Mouse (Mus musculus) MEL (cell line): ENCODE measurements around the gene Afp. TPM values are rescaled to one million over a fixed set of nuclear protein-coding genes. Genes with fewer than 3 reads are reported as not detected.

ENCODE experiments used
- DNase-seq: peaks from one replicate; pipeline ENCODE4 v3.0.0; 2011; ENCODE audit warnings: low read depth, low spot score
- H3K27ac ChIP-seq: 2 replicates; pipeline ENCODE4 v1.5.1; 2012; ENCODE audit warnings: low read depth, mild to moderate bottlenecking, control low read depth, low read length, moderate library complexity; ENCODE audit not compliant: control insufficient read depth
- H3K27me3 ChIP-seq, 2 experiments: fragments of 150-350 bp in 1 of 2; sonication (generic) in 1 of 2; 2 replicates each; pipeline ENCODE4 v1.6.1; 2012; ENCODE audit warnings: low read length in 2 of 2, mild to moderate bottlenecking in 2 of 2, improper control_type of control experiment in 1 of 2, moderate library complexity in 1 of 2; ENCODE audit not compliant: insufficient read depth in 2 of 2, control insufficient read depth in 1 of 2
- H3K36me3 ChIP-seq, 2 experiments: 2 replicates each; pipeline ENCODE4 v1.6.1; 2012 to 2014; ENCODE audit warnings: low read length in 2 of 2, improper control_type of control experiment in 1 of 2, inconsistent platforms in 1 of 2, mild to moderate bottlenecking in 1 of 2; ENCODE audit not compliant: insufficient read depth in 2 of 2, control insufficient read depth in 1 of 2
- H3K4me1 ChIP-seq, 2 experiments: fragments of 150-350 bp in 1 of 2; sonication (generic) in 1 of 2; 2 replicates each; pipeline ENCODE4 v1.6.1; 2012; ENCODE audit warnings: low read length in 2 of 2, improper control_type of control experiment in 1 of 2, mild to moderate bottlenecking in 1 of 2; ENCODE audit not compliant: insufficient read depth in 2 of 2, control insufficient read depth in 1 of 2
- H3K4me3 ChIP-seq, 2 experiments: fragments of 150-350 bp in 1 of 2; sonication (generic) in 1 of 2; 2 replicates each; pipeline ENCODE4 v1.5.1; 2012; ENCODE audit warnings: low read depth in 2 of 2, low read length in 2 of 2, mild to moderate bottlenecking in 2 of 2, moderate library complexity in 2 of 2, control low read depth in 1 of 2, improper control_type of control experiment in 1 of 2; ENCODE audit not compliant: control insufficient read depth in 1 of 2, insufficient read depth in 1 of 2
- H3K79me2 ChIP-seq: 2 replicates; pipeline ENCODE4 v1.6.1; 2012; ENCODE audit warnings: mild to moderate bottlenecking, low read length, moderate library complexity; ENCODE audit not compliant: control insufficient read depth, poor library complexity, insufficient read depth
- H3K9ac ChIP-seq: 2 replicates; pipeline ENCODE4 v1.6.1; 2012; ENCODE audit warnings: low read depth, mild to moderate bottlenecking, control low read depth, low read length, moderate library complexity; ENCODE audit not compliant: control insufficient read depth, poor library complexity, severe bottlenecking
- H3K9me3 ChIP-seq: fragments of 150-350 bp; sonication (generic); replicated peaks from 2 replicates; pipeline ENCODE4 v1.6.1; 2012; ENCODE audit warnings: mild to moderate bottlenecking, low read length, improper control_type of control experiment, moderate library complexity; ENCODE audit not compliant: insufficient read depth
- CHD2 ChIP-seq: IDR thresholded peaks from 2 replicates; pipeline ENCODE4 v1.6.1; 2011; ENCODE audit warnings: low read length, improper control_type of control experiment
- CTCF ChIP-seq, 3 experiments: IDR thresholded peaks in 2 of 3; conservative IDR thresholded peaks in 1 of 3; 2 replicates each; pipeline ENCODE4 v1.5.1; 2011 to 2012; ENCODE audit warnings: low read length in 3 of 3, low read depth in 2 of 3, mild to moderate bottlenecking in 2 of 3, improper control_type of control experiment in 1 of 3, inconsistent platforms in 1 of 3, mixed read lengths in 1 of 3, moderate library complexity in 1 of 3; ENCODE audit not compliant: control insufficient read depth in 1 of 3, insufficient read depth in 1 of 3, poor library complexity in 1 of 3, severe bottlenecking in 1 of 3
- EP300 ChIP-seq, 2 experiments: IDR thresholded peaks; 2 replicates each; pipeline ENCODE4 v1.6.1; 2011; ENCODE audit warnings: improper control_type of control experiment in 2 of 2, low read length in 2 of 2, low read depth in 1 of 2, mild to moderate bottlenecking in 1 of 2
- ETS1 ChIP-seq: IDR thresholded peaks from 2 replicates; pipeline ENCODE4 v1.6.1; 2012; ENCODE audit warnings: low read depth, mild to moderate bottlenecking, inconsistent platforms, low read length, improper control_type of control experiment, moderate library complexity
- HCFC1 ChIP-seq: IDR thresholded peaks from 2 replicates; pipeline ENCODE4 v1.6.1; 2012; ENCODE audit warnings: low read depth, mild to moderate bottlenecking, inconsistent platforms, low read length, improper control_type of control experiment, moderate library complexity
- MAX ChIP-seq: IDR thresholded peaks from 2 replicates; pipeline ENCODE4 v1.6.1; 2011; ENCODE audit warnings: low read length, improper control_type of control experiment
- MAZ ChIP-seq: IDR thresholded peaks from 2 replicates; pipeline ENCODE4 v1.6.1; 2012; ENCODE audit warnings: low read depth, mild to moderate bottlenecking, inconsistent platforms, low read length, improper control_type of control experiment
- MYB ChIP-seq: IDR thresholded peaks from 2 replicates; pipeline ENCODE4 v1.6.1; 2011; ENCODE audit warnings: mild to moderate bottlenecking, low read depth, low read length, improper control_type of control experiment
- SIN3A ChIP-seq: IDR thresholded peaks from 2 replicates; pipeline ENCODE4 v1.6.1; 2012; ENCODE audit warnings: low read length, improper control_type of control experiment, inconsistent platforms
- SMC3 ChIP-seq: IDR thresholded peaks from 2 replicates; pipeline ENCODE4 v1.6.1; 2011; ENCODE audit warnings: low read depth, low read length, improper control_type of control experiment
- TBP ChIP-seq: IDR thresholded peaks from 2 replicates; pipeline ENCODE4 v1.8.0; 2011; ENCODE audit warnings: low read depth, low read length, improper control_type of control experiment
- USF1 ChIP-seq: IDR thresholded peaks from 2 replicates; pipeline ENCODE4 v1.6.1; 2014; ENCODE audit warnings: low read depth, mild to moderate bottlenecking, inconsistent platforms, low read length, improper control_type of control experiment, moderate library complexity
- ZKSCAN1 ChIP-seq: IDR thresholded peaks from 2 replicates; pipeline ENCODE4 v1.6.1; 2012; ENCODE audit warnings: low read depth, mild to moderate bottlenecking, inconsistent platforms, low read length, improper control_type of control experiment, moderate library complexity
- ZNF384 ChIP-seq: IDR thresholded peaks from 2 replicates; pipeline ENCODE4 v1.6.1; 2012; ENCODE audit warnings: low read depth, mild to moderate bottlenecking, inconsistent platforms, low read length, improper control_type of control experiment
- polyA plus RNA-seq, 2 experiments: library from polyadenylated mRNA; stranded (reverse) in 1 of 2; unstranded in 1 of 2; fragments of >175 nt in 1 of 2; fragments of >200 nt in 1 of 2; gene quantifications; 2 replicates each; pipeline versions ENCODE4 v1.2.1 to v1.2.4; 2012; ENCODE audit warnings: low replicate concordance in 2 of 2, low read depth in 1 of 2; ENCODE audit not compliant: insufficient read length in 2 of 2, insufficient read depth in 1 of 2, missing spikeins in 1 of 2
- total RNA-seq: library from RNA; depleted of rRNA; stranded (reverse); fragments of 300-350 nt; gene quantifications from 2 replicates; pipeline ENCODE4 v1.2.3, GENCODE M21; 2012

The Afp gene
- total and polyA plus RNA-seq, 3 experiments = 0.15 to 0.39 TPM; not detected in 1

GRCm38 (mm10) chr5:90473902-90474301 is 16.6 kb upstream of the Afp start:
- no peak for DNase-seq
- no peak for TF ChIP-seq SMC3
- no peak for TF ChIP-seq MAZ
- no peak for TF ChIP-seq MAX
- no peak for TF ChIP-seq USF1
- TF ChIP-seq ETS1 = no peak
- TF ChIP-seq HCFC1 = no peak
- no peak for TF ChIP-seq TBP
- no peak for TF ChIP-seq CTCF (IDR thresholded peaks at IDR 0.05 in 2 of 3, conservative IDR thresholded peaks at IDR 0.05 in 1 of 3; ENCODE audit: control insufficient read depth in 1 of 3, insufficient read depth in 1 of 3, low read depth in 2 of 3, low read length in 3 of 3, poor library complexity in 1 of 3, severe bottlenecking in 1 of 3)
- H3K27ac ChIP-seq = no peak overlapping the region
- no peak overlapping the region for H3K9ac ChIP-seq
- H3K27me3 ChIP-seq = no peaks in the 10 kb centered on the region
- no peak overlapping the region for H3K4me3 ChIP-seq
- no peaks in the 10 kb centered on the region for H3K79me2 ChIP-seq
- H3K36me3 ChIP-seq = no peaks in the 10 kb centered on the region
- no peaks in the 10 kb centered on the region for H3K4me1 ChIP-seq
- H3K9me3 ChIP-seq = no peaks in the 10 kb centered on the region

DNA sequence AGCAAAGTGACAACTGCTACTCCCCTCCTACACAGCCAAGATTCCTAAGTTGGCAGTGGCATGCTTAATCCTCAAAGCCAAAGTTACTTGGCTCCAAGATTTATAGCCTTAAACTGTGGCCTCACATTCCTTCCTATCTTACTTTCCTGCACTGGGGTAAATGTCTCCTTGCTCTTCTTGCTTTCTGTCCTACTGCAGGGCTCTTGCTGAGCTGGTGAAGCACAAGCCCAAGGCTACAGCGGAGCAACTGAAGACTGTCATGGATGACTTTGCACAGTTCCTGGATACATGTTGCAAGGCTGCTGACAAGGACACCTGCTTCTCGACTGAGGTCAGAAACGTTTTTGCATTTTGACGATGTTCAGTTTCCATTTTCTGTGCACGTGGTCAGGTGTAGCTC is 16.2 kb upstream of the Afp start:
- TF ChIP-seq ZNF384 (no peak), EP300 (IDR thresholded peaks at IDR 0.05; ENCODE audit: low read depth in 1 of 2, low read length in 2 of 2) (no peak), ZKSCAN1 (no peak), CHD2 (no peak), SIN3A (no peak)
- TF ChIP-seq, all 39 proteins: peak for 0
- no peak overlapping the region for H3K27ac ChIP-seq
- H3K4me1 ChIP-seq = no peaks in the 10 kb centered on the region
- no peaks in the 10 kb centered on the region for H3K27me3 ChIP-seq
- no peak overlapping the region for H3K4me3 ChIP-seq
- no peaks in the 10 kb centered on the region for H3K36me3 ChIP-seq
- DNase-seq = no peak
- H3K9me3 ChIP-seq = no peaks in the 10 kb centered on the region
- H3K79me2 ChIP-seq = no peaks in the 10 kb centered on the region
- H3K9ac ChIP-seq = no peak overlapping the region

DNA sequence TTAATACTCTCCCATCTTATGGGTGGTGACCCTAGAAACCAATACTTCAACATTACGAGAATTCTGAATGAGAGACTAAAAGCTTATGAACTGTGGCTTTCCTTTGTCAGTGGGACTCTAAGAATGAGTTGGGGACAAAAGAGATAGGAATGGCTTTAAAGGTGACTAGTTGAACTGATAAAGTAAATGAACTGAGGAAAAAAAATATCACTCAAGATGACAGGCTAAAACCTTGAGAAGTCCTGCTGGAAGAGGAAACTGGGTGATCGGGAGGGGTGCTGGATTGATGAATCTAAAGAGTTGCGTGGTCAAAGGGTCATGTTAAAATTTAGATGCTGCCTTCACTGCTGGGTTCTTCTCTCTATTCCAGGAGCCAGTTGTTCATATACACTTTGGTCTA is 13.8 kb upstream of the Afp start:
- no peaks in the 10 kb centered on the region; a peak in 1 of 4 replicates for H3K27me3 ChIP-seq
- no peaks in the 10 kb centered on the region for H3K36me3 ChIP-seq
- no peak overlapping the region for H3K4me3 ChIP-seq
- TF ChIP-seq HCFC1 = no peak
- TF ChIP-seq MYB = no peak
- H3K9ac ChIP-seq = no peak overlapping the region
- no peak for DNase-seq
- no peaks in the 10 kb centered on the region for H3K9me3 ChIP-seq
- H3K27ac ChIP-seq = no peak overlapping the region
- H3K79me2 ChIP-seq = no peaks in the 10 kb centered on the region
- no peaks in the 10 kb centered on the region for H3K4me1 ChIP-seq
